Mouse (Mus musculus) liver, postnatal 0 days (tissue): Measurements from ENCODE around the gene Cd244a.

Source experiments
- CTCF ChIP-seq: sonication (generic); IDR thresholded peaks from 2 replicates; pipeline ENCODE4 v1.5.1; 2016; ENCODE audit warnings: antibody characterized with exemption, low read depth
- EP300 ChIP-seq: IDR thresholded peaks from 2 replicates; pipeline ENCODE4 v1.6.1; 2016; ENCODE audit warnings: antibody characterized with exemption, low read depth, mild to moderate bottlenecking

DNA sequence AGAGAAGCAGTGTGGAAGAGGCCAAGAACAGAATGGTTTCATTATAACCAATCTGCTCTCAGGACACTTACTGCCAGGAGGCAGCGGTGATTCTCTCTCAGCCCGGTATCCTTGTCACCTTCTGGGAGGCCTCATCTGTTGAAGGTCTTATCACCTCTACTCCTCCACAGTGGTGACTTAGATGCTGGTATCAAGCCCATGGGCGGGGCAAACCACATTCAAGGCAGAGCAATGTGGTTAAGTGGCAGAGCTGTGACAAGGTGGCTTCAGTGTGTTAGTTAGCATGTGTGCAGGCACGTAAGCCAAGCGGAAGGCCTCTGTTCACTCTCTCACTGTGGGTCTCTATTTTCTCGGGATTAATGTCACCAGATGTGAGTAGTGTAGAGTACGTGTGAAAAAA is 84.6 kb downstream of the Cd244a start:
- no peak for TF ChIP-seq CTCF
- TF ChIP-seq EP300 = peak; percentile 64
